Mouse (Mus musculus) hindbrain, postnatal 0 days (tissue): ENCODE measurements around the gene Kcng4. TPM values are rescaled to one million over a fixed set of nuclear protein-coding genes. Genes with fewer than 3 reads are reported as not detected.

Source experiments
- ATAC-seq: fragments of 200-750 bp; cut with Nextera tagmentation; 2 replicates; pipeline ENCODE4 v1.8.0; 2017; ENCODE audit warnings: mild to moderate bottlenecking, moderate TSS enrichment, moderate library complexity
- DNase-seq: peaks from one replicate; pipeline ENCODE4 v3.0.0-alpha.2; 2015; ENCODE audit warnings: low spot score
- H3K27ac ChIP-seq: fragments of 300-500 bp; sonication (generic); 2 replicates; pipeline ENCODE4 v1.5.1; 2014; ENCODE audit warnings: mild to moderate bottlenecking
- H3K27me3 ChIP-seq: fragments of 300-500 bp; sonication (generic); 2 replicates; pipeline ENCODE4 v1.6.1; 2014; ENCODE audit warnings: low read length, mixed read lengths; ENCODE audit not compliant: insufficient read depth
- H3K36me3 ChIP-seq: fragments of 300-500 bp; sonication (generic); 2 replicates; pipeline ENCODE4 v1.6.1; 2014; ENCODE audit warnings: low read length, mixed read lengths; ENCODE audit not compliant: insufficient read depth
- H3K4me1 ChIP-seq: fragments of 300-500 bp; sonication (generic); 2 replicates; pipeline ENCODE4 v1.6.1; 2014; ENCODE audit warnings: antibody characterized with exemption, low read length, mixed read lengths; ENCODE audit not compliant: insufficient read depth
- H3K4me2 ChIP-seq: fragments of 300-500 bp; sonication (generic); 2 replicates; pipeline ENCODE4 v1.6.1; 2014; ENCODE audit warnings: low read depth, mild to moderate bottlenecking, low read length, moderate library complexity, mixed read lengths
- H3K4me3 ChIP-seq: fragments of 300-500 bp; sonication (generic); 2 replicates; pipeline ENCODE4 v1.5.1; 2014; ENCODE audit warnings: low read length
- H3K9ac ChIP-seq: fragments of 300-500 bp; sonication (generic); replicated peaks from 2 replicates; pipeline ENCODE4 v1.6.1; 2014; ENCODE audit warnings: mild to moderate bottlenecking, low read length, moderate library complexity, mixed read lengths
- H3K9me3 ChIP-seq: fragments of 300-500 bp; sonication (generic); 2 replicates; pipeline ENCODE4 v1.6.1; 2016; ENCODE audit warnings: low read length, mixed read lengths
- CTCF ChIP-seq: IDR thresholded peaks from 2 replicates; pipeline ENCODE4 v1.5.1; 2016; ENCODE audit warnings: antibody characterized with exemption, control low read depth, low read depth
- WGBS: fragments of 180-500 bp; shearing (Covaris S2); extraction: QIAGEN DNeasy Blood & Tissue Kit; methylation state at CpG from one replicate; pipeline ENCODE4 v1.1.7; 2014; 5-methylcytosine and 5-hydroxymethylcytosine counted together
- polyA plus RNA-seq: library from polyadenylated mRNA; unstranded; fragments of >200 nt; fragmentation: Nextera tagmentation; extraction: Ambion mirVana; gene quantifications from 2 replicates; pipeline ENCODE4 v1.2.1, GENCODE M21; 2015
- total RNA-seq: library from RNA; depleted of rRNA; stranded (reverse); fragments of >200 nt; gene quantifications from 2 replicates; pipeline ENCODE4 v1.2.3, GENCODE M21; 2014; rRNA removed

Kcng4 gene
- total RNA-seq: 0.11 and 0.73 TPM in 2 replicates
- 0.19 and 0.21 TPM in 2 replicates for polyA plus RNA-seq

DNA sequence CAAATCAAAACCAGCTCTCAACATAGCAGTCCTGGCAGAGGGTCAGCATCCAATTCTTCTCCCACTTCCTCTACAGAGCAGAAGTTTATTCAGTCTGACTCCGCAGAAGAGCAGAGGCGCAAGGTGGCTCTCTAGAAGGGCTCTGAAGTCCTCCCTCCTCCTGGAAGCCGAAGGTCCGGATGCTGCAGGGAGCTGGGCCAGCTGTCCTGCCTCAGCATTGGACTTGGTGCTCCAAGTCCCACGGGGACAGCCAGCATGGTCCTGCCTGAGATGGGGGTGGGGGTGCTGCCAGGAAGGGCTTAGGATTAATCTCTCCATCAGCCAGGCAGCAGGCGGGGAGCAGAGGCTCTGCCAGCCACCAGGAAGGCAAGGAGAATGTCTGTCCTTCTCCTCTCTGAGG, at the start of gene Kcng4:
Kcng4 (minus strand) TSS at position 303 of the 400 bp plus-strand sequence.
- no peak for ATAC-seq
- H3K4me1 ChIP-seq: 0 out of 2 replicates have a peak, but pooled peaks cover 4% of the 10 kb centered on the region
- H3K27me3 ChIP-seq: no peaks in the 10 kb centered on the region
- TF ChIP-seq CTCF: no peak
- WGBS: 35% methylated on average over 6 of the region's 6 CpGs
- H3K36me3 ChIP-seq: no peaks in the 10 kb centered on the region
- H3K4me3 ChIP-seq: no peak within 1 kb of the TSS
- H3K27ac ChIP-seq: 0 out of 2 replicates have a peak within 1 kb of the TSS, but pooled peaks have one; percentile 11
- H3K9me3 ChIP-seq: no peaks in the 10 kb centered on the region
- no peak within 1 kb of the TSS for H3K9ac ChIP-seq
- no peak within 1 kb of the TSS for H3K4me2 ChIP-seq
- DNase-seq: no peak

DNA sequence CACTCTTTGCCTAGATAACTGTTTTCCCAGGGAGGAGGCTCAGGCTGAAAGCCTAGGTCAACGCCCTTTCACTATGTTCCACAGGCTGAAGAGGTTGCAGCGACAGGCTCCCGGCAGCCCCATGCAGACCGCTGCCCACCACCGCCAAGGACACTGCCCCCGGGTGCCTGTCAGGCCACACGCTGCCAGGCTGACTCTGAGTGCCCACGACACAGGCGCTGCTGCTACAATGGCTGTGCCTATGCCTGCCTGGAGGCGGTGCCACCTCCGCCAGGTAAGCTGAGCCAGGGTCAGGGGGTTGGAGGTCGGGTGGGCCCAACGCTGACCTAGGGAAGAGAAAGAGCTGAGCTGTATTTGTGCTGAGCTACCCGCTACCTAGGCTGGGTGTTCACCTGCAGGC, 43.7 kb upstream of the Kcng4 start:
- no peaks in the 10 kb centered on the region for H3K4me1 ChIP-seq
- no peaks in the 10 kb centered on the region for H3K36me3 ChIP-seq
- no peaks in the 10 kb centered on the region for H3K9me3 ChIP-seq
- no peaks in the 10 kb centered on the region for H3K27me3 ChIP-seq
- no peak overlapping the region for H3K9ac ChIP-seq
- H3K27ac ChIP-seq: no peak overlapping the region
- DNase-seq: no peak
- no peak overlapping the region for H3K4me2 ChIP-seq
- WGBS: 60% methylated on average over 14 of the region's 14 CpGs
- no peak for TF ChIP-seq CTCF
- no peak overlapping the region for H3K4me3 ChIP-seq
- ATAC-seq: no peak

DNA sequence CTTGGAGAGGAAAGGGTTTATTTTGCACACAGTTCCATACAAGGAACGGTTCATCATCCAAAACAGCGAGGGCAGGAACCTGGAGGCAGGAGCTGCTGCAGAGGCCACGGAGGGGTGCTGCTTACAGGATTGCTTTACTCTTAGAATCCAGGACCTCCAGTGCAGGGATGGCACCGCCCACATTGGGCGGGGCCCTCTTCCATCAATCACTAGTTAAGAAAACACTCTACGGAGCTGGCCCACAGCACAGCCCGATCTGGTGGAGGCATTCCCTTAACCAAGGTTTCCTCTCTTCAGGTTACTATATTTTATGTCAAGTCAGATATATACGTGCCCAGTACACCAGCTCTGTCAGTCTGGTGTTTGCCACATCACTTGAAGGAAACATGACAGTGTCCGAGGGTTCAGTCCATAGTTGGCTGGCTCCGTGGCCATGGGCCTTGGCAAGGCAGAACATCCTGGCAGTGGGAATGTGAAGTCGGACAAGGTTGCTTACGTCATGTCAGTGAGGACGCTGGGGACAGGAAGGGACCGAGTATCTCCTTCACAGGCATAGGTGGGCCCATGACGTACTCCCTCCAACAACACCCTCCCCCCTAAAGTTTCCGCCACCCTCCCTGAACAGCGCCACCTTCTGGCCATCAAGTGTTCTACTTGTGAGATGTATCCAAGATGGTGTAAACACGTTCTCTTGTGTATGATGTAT, 42.8 kb upstream of the Kcng4 start:
- WGBS: 10% methylated on average over 18 of the region's 18 CpGs
- peak overlapping the region; percentile 8; the same call in 1 of the 2 replicates for H3K4me3 ChIP-seq
- H3K36me3 ChIP-seq: no peaks in the 10 kb centered on the region
- no peak overlapping the region for H3K9ac ChIP-seq
- H3K27me3 ChIP-seq: no peaks in the 10 kb centered on the region
- DNase-seq: peak; percentile 75
- peak; percentile 81 for TF ChIP-seq CTCF
- peak; percentile 70 for ATAC-seq
- H3K9me3 ChIP-seq: no peaks in the 10 kb centered on the region
- no peak overlapping the region for H3K27ac ChIP-seq
- no peaks in the 10 kb centered on the region for H3K4me1 ChIP-seq
- H3K4me2 ChIP-seq: peak overlapping the region; percentile 35; the same call in 1 of the 2 replicates

DNA sequence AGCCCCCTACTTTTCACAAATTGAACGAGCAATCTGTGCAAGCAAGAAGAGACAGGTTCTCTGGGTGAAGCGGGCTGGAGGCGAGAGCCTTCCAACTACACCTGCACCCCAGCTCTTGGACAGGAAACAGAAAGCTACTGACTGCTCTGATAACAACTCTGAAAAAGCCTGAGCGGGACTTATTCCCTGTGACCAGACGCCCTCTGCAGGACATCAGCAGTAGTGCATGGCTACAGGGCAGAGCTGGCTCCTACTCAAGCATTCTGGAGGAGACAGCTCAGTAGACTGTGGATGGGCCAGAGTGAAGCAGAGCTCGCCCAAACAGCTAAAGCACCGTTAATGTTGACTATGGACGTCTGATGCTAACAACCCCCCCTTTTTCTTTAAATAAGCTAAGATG, 40.9 kb upstream of the Kcng4 start:
- Histone ChIP-seq H3K36me3 (no peaks in the 10 kb centered on the region), H3K27ac (no peak overlapping the region), H3K9ac (no peak overlapping the region), H3K4me1 (no peaks in the 10 kb centered on the region), H3K9me3 (no peaks in the 10 kb centered on the region), H3K27me3 (no peaks in the 10 kb centered on the region), H3K4me2 (no peak overlapping the region), H3K4me3 (no peak overlapping the region)
- DNase-seq (peak; percentile 94), ATAC-seq (peak; percentile 68)
- peak; percentile 99 for TF ChIP-seq CTCF
- WGBS: 13% methylated on average over 8 of the region's 8 CpGs

DNA sequence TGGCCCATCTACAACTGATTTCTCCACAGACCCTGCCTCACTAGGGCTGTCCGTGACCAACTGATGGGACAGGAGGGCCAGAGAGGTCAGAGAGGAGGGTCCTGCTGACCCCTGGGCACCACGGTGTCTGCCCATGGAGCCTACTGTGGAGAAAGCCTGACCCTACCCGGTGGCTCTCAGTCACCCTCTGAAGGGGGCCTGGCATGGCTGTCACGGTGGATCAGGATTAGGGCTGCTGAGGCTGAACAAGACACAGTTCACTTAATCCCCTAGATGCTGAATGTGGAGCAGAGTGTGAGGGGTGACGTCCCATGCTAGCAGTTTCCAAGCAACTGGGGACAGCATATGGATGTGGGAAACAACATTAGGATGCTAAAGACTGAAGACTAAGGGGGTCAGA, 40.0 kb upstream of the Kcng4 start:
- Histone ChIP-seq H3K4me3 (no peak overlapping the region), H3K27me3 (no peaks in the 10 kb centered on the region), H3K9ac (no peak overlapping the region), H3K36me3 (no peaks in the 10 kb centered on the region), H3K9me3 (no peaks in the 10 kb centered on the region), H3K27ac (no peak overlapping the region), H3K4me1 (no peaks in the 10 kb centered on the region), H3K4me2 (no peak overlapping the region)
- DNase-seq (no peak), ATAC-seq (no peak)
- 58% methylated on average over 5 of the region's 5 CpGs for WGBS
- no peak for TF ChIP-seq CTCF

DNA sequence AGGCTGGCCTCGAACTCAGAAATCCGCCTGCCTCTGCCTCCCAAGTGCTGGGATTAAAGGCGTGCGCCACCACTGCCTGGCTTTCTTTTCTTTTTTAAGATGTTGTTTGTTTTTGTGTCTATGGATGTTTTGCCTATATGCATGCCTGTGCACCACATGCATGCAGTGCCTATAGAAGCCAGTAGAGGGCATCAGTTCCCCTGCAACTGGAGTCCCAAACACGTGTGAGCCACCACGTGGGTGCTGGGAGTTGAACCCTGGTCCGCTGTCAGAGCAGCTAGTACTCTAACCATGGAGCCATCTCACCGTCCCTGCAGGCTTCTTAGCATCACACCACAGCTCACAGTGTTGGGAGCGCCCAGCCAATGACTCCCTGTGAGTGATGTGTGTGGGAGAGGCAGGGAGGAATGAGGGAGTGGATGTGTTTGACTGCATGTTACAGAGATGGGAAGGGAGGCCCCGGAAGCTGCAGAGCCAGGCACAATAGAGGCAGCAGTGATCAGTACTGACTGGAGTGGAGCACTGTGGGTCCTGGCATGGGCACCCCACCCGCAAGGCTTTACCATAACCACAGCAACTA, 38.6 kb upstream of the Kcng4 start:
- H3K27me3 ChIP-seq: no peaks in the 10 kb centered on the region
- H3K4me1 ChIP-seq: no peaks in the 10 kb centered on the region
- ATAC-seq (no peak), DNase-seq (no peak)
- H3K4me3 ChIP-seq: no peak overlapping the region
- no peaks in the 10 kb centered on the region for H3K36me3 ChIP-seq
- H3K9ac ChIP-seq: no peak overlapping the region
- no peaks in the 10 kb centered on the region for H3K9me3 ChIP-seq
- H3K27ac ChIP-seq: no peak overlapping the region
- no peak overlapping the region for H3K4me2 ChIP-seq
- 82% methylated on average over 9 of the region's 11 CpGs for WGBS
- TF ChIP-seq CTCF: peak; percentile 46
